Comparison of ENCODE assay signal across 11 mouse cellular contexts in genomic region chr13:71148491-71149302, GRCm38 (mm10).
A peak's percentile ranks its signal among the peaks of the same experiment; 100 is the strongest.
DNase-seq lines count a peak whose midpoint lies in the region; ATAC-seq and TF ChIP-seq lines count a peak whose summit lies in the region.
"Had no signal": no experiment of that assay in that cellular context is flagged by ENCODE, and none has a peak within 500 bp of the region (broad histone marks: within the 10 kb centered on the region; RNA-seq: fewer than 3 reads in every experiment).

No protein-coding gene starts in this region.

- WGBS in kidney, embryonic 14.5 days, result 33% methylated on average over 8 of the region's 8 CpGs
- WGBS in forebrain, embryonic 11.5 days, result 12% methylated on average over 8 of the region's 8 CpGs
- 10% methylated on average over 8 of the region's 8 CpGs for WGBS in hindbrain, embryonic 11.5 days
- 24% methylated on average over 8 of the region's 8 CpGs for WGBS in midbrain, postnatal 0 days

- peak; percentile 62; the same call in 1 of the 2 replicates for ATAC-seq in kidney, embryonic 14.5 days (ENCODE audit: low FRiP score, low TSS enrichment)
- peak; percentile 88 for ATAC-seq in forebrain, embryonic 11.5 days (replicated peaks; ENCODE audit: low FRiP score)
- peak; percentile 89 for ATAC-seq in hindbrain, embryonic 11.5 days (ENCODE audit: low FRiP score)
- ATAC-seq in midbrain, postnatal 0 days (ENCODE audit: low FRiP score), result no peak

- H3K27me3 ChIP-seq in kidney, embryonic 14.5 days (ENCODE audit: control insufficient read depth, insufficient read depth, low read length), result no peaks in the 10 kb centered on the region; the same call in 1 of the 2 replicates
- peaks cover 35% of the 10 kb centered on the region for H3K27me3 ChIP-seq in forebrain, embryonic 11.5 days (ENCODE audit: control insufficient read depth, insufficient read depth, low read length)
- H3K27me3 ChIP-seq in hindbrain, embryonic 11.5 days (ENCODE audit: control insufficient read depth, insufficient read depth, low read length), result no peaks in the 10 kb centered on the region
- no peaks in the 10 kb centered on the region for H3K27me3 ChIP-seq in midbrain, postnatal 0 days (ENCODE audit: insufficient read depth, low read length)
- H3K27me3 ChIP-seq: CH12.LX; limb, embryonic 15.5 days had no signal

- intact Hi-C loops in left cerebral cortex, adult 2 months (cut with DNase I), result no loop called here
- intact Hi-C loops in left cerebral cortex, postnatal 25 days (cut with DNase I), result no loop called here

- H3K9ac ChIP-seq in kidney, embryonic 14.5 days (ENCODE audit: low read depth, low read length), result no peak overlapping the region
- H3K9ac ChIP-seq in forebrain, embryonic 11.5 days (ENCODE audit: low read length), result no peak overlapping the region
- H3K9ac ChIP-seq in hindbrain, embryonic 11.5 days (ENCODE audit: low read depth, low read length), result no peak overlapping the region
- no peak overlapping the region for H3K9ac ChIP-seq in midbrain, postnatal 0 days (replicated peaks; ENCODE audit: low read length, poor library complexity, severe bottlenecking)
- H3K9ac ChIP-seq: limb, embryonic 15.5 days had no signal

- H3K36me3 ChIP-seq in kidney, embryonic 14.5 days (ENCODE audit: control insufficient read depth, insufficient read depth, low read length), result no peaks in the 10 kb centered on the region
- no peaks in the 10 kb centered on the region for H3K36me3 ChIP-seq in forebrain, embryonic 11.5 days (ENCODE audit: control insufficient read depth, insufficient read depth, low read length)
- H3K36me3 ChIP-seq in hindbrain, embryonic 11.5 days (ENCODE audit: control insufficient read depth, insufficient read depth, low read length), result no peaks in the 10 kb centered on the region
- no peaks in the 10 kb centered on the region for H3K36me3 ChIP-seq in midbrain, postnatal 0 days (ENCODE audit: insufficient read depth, low read length)
- H3K36me3 ChIP-seq: limb, embryonic 15.5 days had no signal

- H3K4me2 ChIP-seq in kidney, embryonic 14.5 days (replicated peaks; ENCODE audit: low read depth, low read length), result no peak overlapping the region
- no peak overlapping the region for H3K4me2 ChIP-seq in forebrain, embryonic 11.5 days (ENCODE audit: low read depth, low read length, severe bottlenecking)
- H3K4me2 ChIP-seq in hindbrain, embryonic 11.5 days (replicated peaks; ENCODE audit: low read depth, low read length), result no peak overlapping the region
- no peak overlapping the region for H3K4me2 ChIP-seq in midbrain, postnatal 0 days (ENCODE audit: low read depth, low read length, poor library complexity, severe bottlenecking)
- H3K4me2 ChIP-seq: limb, embryonic 15.5 days had no signal

- no peak overlapping the region for H3K27ac ChIP-seq in kidney, embryonic 14.5 days (ENCODE audit: low read depth, low read length)
- H3K27ac ChIP-seq in forebrain, embryonic 11.5 days (ENCODE audit: low read depth, low read length), result no peak overlapping the region
- peak overlapping the region; percentile 37 for H3K27ac ChIP-seq in hindbrain, embryonic 11.5 days (ENCODE audit: low read depth, low read length)
- H3K27ac ChIP-seq in midbrain, postnatal 0 days (ENCODE audit: low read depth, low read length), result no peak overlapping the region
- H3K27ac ChIP-seq in left cerebral cortex, adult 2 months, result no peak overlapping the region
- H3K27ac ChIP-seq: limb, embryonic 15.5 days had no signal

- no peak for DNase-seq in kidney, adult 8-10 months
- DNase-seq in forebrain, embryonic 11.5 days (ENCODE audit: low spot score), result peak; percentile 68
- DNase-seq in hindbrain, embryonic 11.5 days (ENCODE audit: low spot score), result peak; percentile 48
- peak; percentile 55 for DNase-seq in midbrain, postnatal 0 days (ENCODE audit: low spot score)
- no peak for DNase-seq in left cerebral cortex, adult 2 months (ENCODE audit: extremely low spot score in 1 of 2, low spot score in 2 of 2)
- DNase-seq in left cerebral cortex, postnatal 25 days (ENCODE audit: low spot score in 2 of 2), result no peak
- DNase-seq: lung, postnatal 36 days; thymus, postnatal 36 days had no signal

- no peak for TF ChIP-seq CTCF in midbrain, postnatal 0 days (IDR thresholded peaks at IDR 0.05)
- no peak for TF ChIP-seq CTCF in left cerebral cortex, adult 2 months (IDR thresholded peaks at IDR 0.05)

- no peak overlapping the region for H3K4me3 ChIP-seq in kidney, embryonic 14.5 days (ENCODE audit: low read length)
- H3K4me3 ChIP-seq in forebrain, embryonic 11.5 days (ENCODE audit: low read depth, low read length), result no peak overlapping the region
- no peak overlapping the region for H3K4me3 ChIP-seq in hindbrain, embryonic 11.5 days (ENCODE audit: low read depth, low read length)
- no peak overlapping the region for H3K4me3 ChIP-seq in midbrain, postnatal 0 days (ENCODE audit: low read depth, low read length)
- no peak overlapping the region for H3K4me3 ChIP-seq in left cerebral cortex, adult 2 months
- H3K4me3 ChIP-seq: limb, embryonic 15.5 days had no signal

- no peaks in the 10 kb centered on the region for H3K9me3 ChIP-seq in kidney, embryonic 14.5 days (ENCODE audit: control insufficient read depth, low read length)
- no peaks in the 10 kb centered on the region for H3K9me3 ChIP-seq in forebrain, embryonic 11.5 days (ENCODE audit: control insufficient read depth, low read length)
- no peaks in the 10 kb centered on the region for H3K9me3 ChIP-seq in hindbrain, embryonic 11.5 days (ENCODE audit: control insufficient read depth, low read length)
- H3K9me3 ChIP-seq in midbrain, postnatal 0 days (ENCODE audit: low read length), result no peaks in the 10 kb centered on the region
- H3K9me3 ChIP-seq: limb, embryonic 15.5 days had no signal

- H3K4me1 ChIP-seq in kidney, embryonic 14.5 days (ENCODE audit: control insufficient read depth, insufficient read depth, low read length), result 0 out of 2 replicates have a peak, but pooled peaks cover 3% of the 10 kb centered on the region
- H3K4me1 ChIP-seq in forebrain, embryonic 11.5 days (replicated peaks; ENCODE audit: control insufficient read depth, insufficient read depth, low read length), result peaks cover 5% of the 10 kb centered on the region; the same call in 1 of the 2 replicates
- H3K4me1 ChIP-seq in hindbrain, embryonic 11.5 days (replicated peaks; ENCODE audit: control insufficient read depth, insufficient read depth, low read length), result peaks cover 7% of the 10 kb centered on the region
- H3K4me1 ChIP-seq in midbrain, postnatal 0 days (ENCODE audit: insufficient read depth, low read length), result no peaks in the 10 kb centered on the region
- H3K4me1 ChIP-seq: limb, embryonic 15.5 days had no signal

Comparison
In these comparisons a context has a peak if more than half of its experiments do, and no peak if none do; other contexts are left out.
1. DNase-seq: peak in forebrain, embryonic 11.5 days (single experiment), hindbrain, embryonic 11.5 days (single experiment) and midbrain, postnatal 0 days (single experiment); none in kidney, adult 8-10 months (0 of 2), left cerebral cortex, adult 2 months (0 of 2) and left cerebral cortex, postnatal 25 days (0 of 2).